Mouse (Mus musculus) kidney, adult 8-10 months (tissue): ENCODE data around the gene Slc4a7.

Experiments
- DNase-seq, 2 experiments: peaks; one replicate each; pipeline ENCODE4 v3.0.0; 2022

The Slc4a7 gene

GRCm38 (mm10) chr14:14701710-14702329, at the start of gene Slc4a7:
Slc4a7 (plus strand) TSS chr14:14702279.
- DNase-seq: no peak

DNA sequence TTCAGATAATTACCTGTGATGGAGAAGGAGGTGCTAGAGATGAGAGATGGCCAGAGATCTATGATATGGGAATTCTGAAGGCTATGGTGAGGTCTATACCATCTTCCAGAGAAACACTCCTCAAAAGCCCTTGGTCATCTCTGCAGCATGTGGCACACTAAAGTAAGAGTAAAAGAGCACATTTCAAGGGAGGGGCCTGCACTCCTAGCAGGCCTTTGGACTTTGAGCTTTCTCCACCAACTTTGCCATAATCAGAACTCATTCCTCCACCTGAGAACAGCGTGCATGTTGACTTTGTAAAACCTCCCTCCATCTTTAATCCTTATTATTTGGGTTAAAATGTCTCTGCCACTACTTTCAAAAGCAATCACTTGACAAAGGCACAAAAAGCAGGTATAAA, 31.5 kb upstream of the Slc4a7 start:
- DNase-seq: no peak

DNA sequence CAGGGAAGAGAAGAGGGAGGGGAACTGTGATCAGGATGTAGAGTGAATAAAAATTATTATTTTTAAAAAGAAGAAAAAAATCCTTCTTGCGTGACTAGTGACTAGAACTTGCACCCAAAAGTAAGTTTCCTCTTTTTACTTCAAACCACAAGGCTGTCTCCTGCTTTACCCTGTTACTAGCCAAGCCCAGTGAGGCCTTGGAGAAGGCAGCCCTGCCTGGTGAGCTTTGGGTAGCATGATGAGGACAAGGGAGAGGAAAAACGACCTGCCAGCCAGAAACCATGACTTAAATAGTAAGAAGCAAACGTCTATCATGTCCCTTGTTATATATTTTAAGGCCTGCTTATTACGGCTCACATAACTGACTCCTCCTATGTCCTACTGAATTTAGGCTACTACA, 20.5 kb upstream of the Slc4a7 start:
- no peak for DNase-seq

GRCm38 (mm10) chr14:14684771-14685170, 17.3 kb upstream of the Slc4a7 start:
- no peak for DNase-seq

DNA sequence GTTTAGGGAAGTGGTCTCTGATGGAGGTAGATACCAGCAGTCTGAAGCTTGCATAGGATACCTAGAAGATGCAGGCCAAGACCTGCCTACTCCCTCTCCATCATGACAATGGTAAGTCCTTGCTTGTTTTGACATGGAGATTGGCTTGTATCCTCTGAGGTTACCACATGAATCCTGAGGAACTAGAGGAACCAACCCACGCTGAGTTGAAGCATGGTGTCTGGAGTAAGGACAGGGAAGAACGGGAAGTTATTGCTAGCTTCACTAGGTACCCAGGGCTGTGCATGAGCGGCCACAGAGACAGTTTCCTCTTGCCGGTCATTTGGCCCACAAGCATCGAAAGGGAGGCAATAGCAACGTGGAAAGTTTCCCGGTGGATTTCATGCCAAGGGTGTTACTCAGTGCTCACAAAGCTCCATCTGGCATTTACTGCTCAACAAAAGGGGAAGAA, 16.0 kb upstream of the Slc4a7 start:
- DNase-seq: no peak

DNA sequence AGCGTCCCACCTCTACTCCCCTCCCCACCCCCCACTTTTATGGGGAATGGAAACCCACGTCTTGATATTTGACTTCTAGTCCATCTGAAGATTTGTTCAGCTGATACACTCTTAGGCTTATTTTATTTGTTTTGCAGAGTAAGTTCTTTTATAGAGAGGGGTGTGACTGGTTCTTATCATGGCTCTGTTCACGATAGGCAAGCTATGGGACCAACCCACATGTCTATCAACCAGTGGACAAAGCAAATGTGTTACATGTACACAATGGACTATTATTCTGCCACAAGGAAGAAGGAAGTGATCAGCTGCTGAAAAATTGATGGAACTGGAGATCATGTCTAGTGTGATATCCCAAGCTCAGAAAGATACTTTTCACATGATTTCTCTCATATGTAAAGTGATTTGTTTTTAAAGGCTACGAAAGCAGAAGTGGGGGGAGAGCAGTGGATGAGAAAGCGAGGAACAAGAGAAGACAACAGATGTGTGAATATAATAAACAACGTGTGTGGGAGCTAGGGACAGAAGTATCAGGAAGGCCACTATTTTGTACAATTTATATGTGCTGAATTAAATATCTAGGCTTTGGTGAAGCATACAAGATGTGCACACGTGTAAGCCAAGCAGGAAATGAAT, 14.7 kb upstream of the Slc4a7 start:
- DNase-seq: no peak

GRCm38 (mm10) chr14:14702399-14703345, 593 bp downstream of the Slc4a7 start:
- peak; percentile 88 to 90 for DNase-seq

- DNase-seq: peak; percentile 22 to 49
Measured at GRCm38 (mm10) chr14:14703346-14703871, 1.3 kb downstream of the Slc4a7 start.

DNA sequence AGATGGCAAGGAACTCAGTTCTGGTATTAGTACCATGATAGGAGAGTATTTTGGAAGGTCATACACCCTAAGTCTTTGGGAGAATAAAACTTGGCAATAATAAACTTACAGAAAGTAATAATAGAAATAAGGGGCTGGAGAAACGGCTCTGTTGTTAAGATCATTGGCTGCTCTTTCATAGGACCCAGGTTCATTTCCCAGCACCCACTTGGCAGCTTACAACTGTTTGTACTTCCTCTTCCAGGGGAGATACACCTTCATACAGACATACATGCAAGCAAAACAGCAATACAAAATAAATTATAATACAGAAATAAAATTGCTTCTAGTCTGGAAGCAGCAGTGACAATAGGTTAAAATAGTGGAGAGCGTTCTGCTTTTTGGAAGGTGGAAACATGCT, 2.6 kb downstream of the Slc4a7 start:
- no peak for DNase-seq

- no peak for DNase-seq
Measured at GRCm38 (mm10) chr14:14705126-14705525, 3.0 kb downstream of the Slc4a7 start.

GRCm38 (mm10) chr14:14706381-14706780, 4.3 kb downstream of the Slc4a7 start:
- DNase-seq: no peak

GRCm38 (mm10) chr14:14707061-14707460, 5.0 kb downstream of the Slc4a7 start:
- no peak for DNase-seq

DNA sequence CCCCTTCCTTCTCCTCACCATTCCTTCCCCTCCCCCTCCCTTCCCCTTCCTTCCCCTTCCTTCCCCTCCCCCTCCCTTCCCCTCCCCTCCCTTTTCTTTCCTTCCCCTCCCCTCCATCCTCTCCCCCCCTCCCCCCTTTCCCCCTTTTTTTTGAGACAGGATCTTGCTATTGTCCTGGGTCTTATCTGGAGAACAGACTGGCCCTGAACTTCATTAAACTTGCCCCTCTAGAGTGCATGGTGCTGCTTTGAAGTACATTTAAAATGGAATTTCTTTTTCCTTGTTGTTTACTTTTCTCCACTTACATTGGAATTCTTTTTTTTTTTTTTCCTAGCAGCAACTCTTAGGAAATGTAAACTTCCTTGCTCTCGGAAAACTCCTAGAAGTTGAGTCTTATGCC, 6.9 kb downstream of the Slc4a7 start:
- no peak for DNase-seq

DNA sequence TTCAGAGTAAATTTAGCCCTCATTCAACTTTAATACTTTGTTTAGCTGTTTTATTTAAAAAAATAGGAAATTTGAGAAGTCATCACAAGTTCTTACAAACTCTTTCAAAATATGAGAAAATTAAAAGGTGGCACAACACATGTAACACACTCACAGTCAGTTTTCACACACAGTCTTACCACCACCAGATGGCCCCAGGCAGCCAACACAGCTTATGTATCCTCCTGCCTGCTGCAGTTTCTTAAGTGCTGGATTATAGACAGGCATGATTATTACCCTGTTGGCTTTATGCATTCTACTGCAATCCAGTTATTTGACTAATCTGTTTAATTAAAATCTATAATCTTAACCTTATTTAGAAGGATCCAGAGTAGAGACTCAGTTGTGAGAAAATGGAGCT, 12.1 kb downstream of the Slc4a7 start:
- no peak for DNase-seq

DNA sequence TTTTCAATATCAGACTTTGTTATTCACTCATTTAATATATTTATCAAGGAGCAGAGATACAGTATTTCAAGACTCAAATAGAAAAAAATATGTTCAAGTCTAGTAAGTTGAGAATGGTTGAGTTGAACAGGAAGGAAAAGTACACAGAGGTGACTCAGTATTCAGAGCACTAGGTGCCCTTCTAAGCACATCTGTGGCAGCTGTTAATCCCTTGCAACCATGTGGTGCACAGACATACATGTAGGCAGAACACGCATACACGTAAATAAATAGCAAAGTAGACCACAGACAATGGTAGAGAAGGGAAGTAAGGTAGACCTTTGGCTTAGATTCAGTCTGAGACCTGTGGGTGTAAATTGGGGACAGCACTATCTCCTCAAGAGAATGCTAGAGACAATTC, 13.7 kb downstream of the Slc4a7 start:
- DNase-seq: no peak

- no peak for DNase-seq
Measured at GRCm38 (mm10) chr14:14716843-14717242, 14.8 kb downstream of the Slc4a7 start.

GRCm38 (mm10) chr14:14718556-14718955, 16.5 kb downstream of the Slc4a7 start:
- no peak for DNase-seq

DNA sequence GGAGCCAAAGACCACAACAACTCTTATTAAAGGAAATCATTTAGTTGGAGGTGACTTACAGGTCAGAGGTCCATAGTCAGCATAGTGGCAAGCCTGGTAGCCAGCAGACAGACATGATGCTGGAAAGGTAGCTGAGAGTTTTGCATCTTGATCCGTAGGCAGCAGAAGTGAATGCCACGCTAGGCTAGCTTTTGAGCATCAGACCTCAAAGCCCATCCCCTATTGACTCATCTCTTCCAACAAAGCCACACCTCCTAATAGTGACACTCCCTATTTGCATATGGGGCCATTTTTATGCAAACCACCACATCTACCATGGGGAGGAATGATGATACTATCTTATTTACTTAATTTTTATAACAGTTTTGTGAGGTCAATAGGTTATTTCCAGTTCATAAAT, 79.1 kb downstream of the Slc4a7 start:
- no peak for DNase-seq

GRCm38 (mm10) chr14:14784223-14784622, 82.1 kb downstream of the Slc4a7 start:
- DNase-seq: no peak

- no peak for DNase-seq
Measured at GRCm38 (mm10) chr14:14786979-14787378, 84.9 kb downstream of the Slc4a7 start.

DNA sequence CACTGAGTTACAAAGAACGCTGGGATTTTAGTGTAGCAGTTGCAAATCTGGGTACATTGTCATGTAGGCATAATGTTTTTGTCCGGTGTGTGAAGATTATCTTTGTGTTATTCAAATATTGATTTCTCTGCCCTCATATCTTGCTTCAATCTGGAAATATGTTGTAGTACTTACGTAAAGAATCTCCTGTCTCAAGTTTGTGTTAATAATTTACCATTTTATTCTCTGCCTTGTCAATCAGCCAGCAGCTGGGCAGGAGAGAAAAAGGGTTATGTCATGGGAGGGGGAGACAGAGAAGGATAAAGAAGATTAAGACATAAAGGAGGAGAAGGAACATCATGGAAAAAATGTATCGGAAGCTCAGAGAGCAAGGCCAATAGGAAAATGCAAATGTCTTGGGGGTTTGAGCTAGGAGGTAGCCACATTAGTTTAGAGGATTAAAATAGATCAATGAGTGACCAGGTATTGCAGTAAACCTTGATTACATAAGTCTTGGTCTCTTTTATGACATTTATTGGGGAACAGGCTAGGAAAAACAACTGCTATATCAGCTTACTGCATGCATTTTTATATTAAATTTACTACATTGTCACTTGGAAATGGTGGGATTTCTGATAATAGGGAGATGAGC, 87.9 kb downstream of the Slc4a7 start:
- no peak for DNase-seq

DNA sequence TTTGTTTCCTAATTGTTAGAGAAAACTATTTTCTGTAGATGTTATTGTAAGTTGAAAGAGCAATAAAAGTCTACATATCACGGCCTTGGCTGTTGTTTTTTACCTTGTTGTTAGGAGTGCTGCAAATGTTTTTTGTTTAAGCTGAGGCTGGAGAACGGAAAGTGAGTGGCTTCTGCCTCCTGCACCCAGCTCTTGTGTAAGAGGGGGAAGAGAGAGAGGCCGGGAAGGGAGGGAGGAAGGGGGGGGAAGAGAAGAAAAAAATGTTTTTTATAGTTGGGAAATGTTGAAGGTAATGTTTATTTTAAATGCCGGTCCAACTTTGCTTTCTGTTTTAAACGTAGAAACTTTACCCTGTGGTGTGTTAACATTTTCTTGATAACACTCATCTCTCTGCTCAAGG, 97.8 kb downstream of the Slc4a7 start:
- DNase-seq: no peak

- DNase-seq: no peak
Measured at GRCm38 (mm10) chr14:14800332-14800731, 98.3 kb downstream of the Slc4a7 start.
